Mouse (Mus musculus) spleen, adult 2 months (tissue): ENCODE measurements at regions not wholly inside any gene's neighbourhood (a gene's known extent, or its start where the extent isn't known, plus 50 kb on each side); places are given as distances from the start of the nearest gene placed in this dataset.

Source experiments
- DNase-seq, 2 experiments: peaks; one replicate each; pipeline versions ENCODE4 v3.0.0 to v3.0.0-alpha.2; 2012 to 2021; ENCODE audit warnings: low spot score in 2 of 2, low read depth in 1 of 2
- H3K27ac ChIP-seq: fragments of 200-500 bp; 2 replicates; pipeline ENCODE4 v1.5.1; 2012; ENCODE audit warnings: low read length, inconsistent platforms; ENCODE audit not compliant: insufficient read depth
- H3K27me3 ChIP-seq: fragments of 200-500 bp; 2 replicates; pipeline ENCODE4 v1.6.1; 2012; ENCODE audit warnings: mild to moderate bottlenecking, moderate library complexity, low read length, inconsistent platforms; ENCODE audit not compliant: control insufficient read depth, insufficient read depth
- H3K36me3 ChIP-seq: fragments of 200-500 bp; 2 replicates; pipeline ENCODE4 v1.6.1; 2012; ENCODE audit warnings: mild to moderate bottlenecking, low read length, inconsistent platforms; ENCODE audit not compliant: control insufficient read depth, insufficient read depth
- H3K4me1 ChIP-seq: fragments of 200-500 bp; 2 replicates; pipeline ENCODE4 v1.6.1; 2011; ENCODE audit warnings: inconsistent platforms; ENCODE audit not compliant: control insufficient read depth, insufficient read depth, insufficient read length
- H3K4me3 ChIP-seq: fragments of 200-500 bp; 2 replicates; pipeline ENCODE4 v1.5.1; 2011; ENCODE audit warnings: mild to moderate bottlenecking, inconsistent platforms; ENCODE audit not compliant: insufficient read depth, insufficient read length; ENCODE audit errors: extremely low read depth
- CTCF ChIP-seq: fragments of 200-500 bp; IDR thresholded peaks from 2 replicates; pipeline ENCODE4 v1.5.1; 2011; ENCODE audit warnings: mild to moderate bottlenecking, inconsistent platforms; ENCODE audit not compliant: insufficient read depth, insufficient read length, insufficient replicate concordance; ENCODE audit errors: extremely low read depth
- POLR2A ChIP-seq: fragments of 200-500 bp; IDR thresholded peaks from 2 replicates; pipeline ENCODE4 v1.6.1; 2011; ENCODE audit warnings: low read depth, low read length, inconsistent platforms
- WGBS: fragments of 180-500 bp; shearing (Covaris S2); methylation state at CpG from one replicate; pipeline ENCODE4 v1.1.7; 2018; 5-methylcytosine and 5-hydroxymethylcytosine counted together

GRCm38 (mm10) chr13:119179157-119179920 lies 249.1 kb upstream of the Paip1 start:
- no peak for DNase-seq
- no peak overlapping the region for H3K4me3 ChIP-seq
- H3K27ac ChIP-seq, result no peak overlapping the region
- WGBS, result 19% methylated on average over 1 of the region's 1 CpGs
- no peaks in the 10 kb centered on the region for H3K27me3 ChIP-seq
- H3K36me3 ChIP-seq, result no peaks in the 10 kb centered on the region
- no peaks in the 10 kb centered on the region for H3K4me1 ChIP-seq
- no peak for TF ChIP-seq POLR2A
- TF ChIP-seq CTCF, result no peak

- no peaks in the 10 kb centered on the region for H3K27me3 ChIP-seq
- no peak overlapping the region for H3K4me3 ChIP-seq
- H3K36me3 ChIP-seq, result no peaks in the 10 kb centered on the region
- WGBS, result 92% methylated on average over 6 of the region's 6 CpGs
- no peak overlapping the region for H3K27ac ChIP-seq
- TF ChIP-seq CTCF, result no peak
- no peak for TF ChIP-seq POLR2A
- H3K4me1 ChIP-seq, result no peaks in the 10 kb centered on the region
- DNase-seq, result no peak
Measured at GRCm38 (mm10) chr13:119184322-119184877, 244.0 kb upstream of the Paip1 start.

DNA sequence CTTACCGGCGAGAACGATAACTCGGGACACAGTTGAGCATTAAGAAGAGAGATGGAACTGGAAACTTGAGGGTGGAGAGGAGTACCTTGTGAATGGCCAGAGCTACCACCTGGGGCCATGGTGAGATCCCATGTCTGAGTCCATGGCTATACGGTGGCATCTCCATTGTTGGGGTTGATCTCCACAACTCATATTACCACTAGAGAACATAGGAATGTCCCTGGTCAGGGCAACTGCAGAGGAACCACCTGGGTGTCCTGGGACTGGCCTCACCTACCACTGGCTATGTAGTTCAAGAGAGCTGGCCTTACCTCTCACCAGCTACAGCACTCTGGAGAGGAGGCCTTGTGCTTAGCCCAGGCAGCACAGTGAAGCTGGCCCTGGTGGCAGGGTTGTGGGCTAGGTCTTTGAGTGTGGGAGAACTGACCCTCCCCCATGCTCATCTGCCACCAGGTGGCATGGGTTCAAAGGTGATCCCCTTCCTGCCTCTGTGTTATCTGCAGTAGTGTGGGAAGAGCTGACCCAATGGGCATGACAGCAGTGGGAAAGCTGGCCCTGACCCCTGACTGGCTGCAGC lies 242.7 kb upstream of the Paip1 start:
- no peaks in the 10 kb centered on the region for H3K4me1 ChIP-seq
- no peaks in the 10 kb centered on the region for H3K27me3 ChIP-seq
- H3K27ac ChIP-seq, result no peak overlapping the region
- H3K36me3 ChIP-seq, result no peaks in the 10 kb centered on the region
- H3K4me3 ChIP-seq, result no peak overlapping the region
- 94% methylated on average over 5 of the region's 5 CpGs for WGBS
- DNase-seq, result no peak
- TF ChIP-seq POLR2A (no peak), CTCF (no peak)

GRCm38 (mm10) chr13:119231556-119231955 lies 196.8 kb upstream of the Paip1 start:
- no peak for DNase-seq
- 94% methylated on average over 11 of the region's 11 CpGs for WGBS
- no peaks in the 10 kb centered on the region for H3K36me3 ChIP-seq
- no peak overlapping the region for H3K4me3 ChIP-seq
- H3K27me3 ChIP-seq, result no peaks in the 10 kb centered on the region
- no peak overlapping the region for H3K27ac ChIP-seq
- TF ChIP-seq POLR2A, result no peak
- TF ChIP-seq CTCF, result no peak
- no peaks in the 10 kb centered on the region for H3K4me1 ChIP-seq

- 60% methylated on average over 8 of the region's 8 CpGs for WGBS
- H3K4me1 ChIP-seq, result no peaks in the 10 kb centered on the region
- H3K4me3 ChIP-seq, result no peak overlapping the region
- H3K36me3 ChIP-seq, result no peaks in the 10 kb centered on the region
- H3K27ac ChIP-seq, result no peak overlapping the region
- TF ChIP-seq POLR2A, result no peak
- TF ChIP-seq CTCF, result no peak
- H3K27me3 ChIP-seq, result no peaks in the 10 kb centered on the region
- DNase-seq, result no peak
Measured at GRCm38 (mm10) chr13:119232100-119233029, 196.0 kb upstream of the Paip1 start.

- H3K4me3 ChIP-seq, result no peak overlapping the region
- DNase-seq, result no peak
- H3K27me3 ChIP-seq, result no peaks in the 10 kb centered on the region
- H3K4me1 ChIP-seq, result no peaks in the 10 kb centered on the region
- TF ChIP-seq CTCF, result no peak
- TF ChIP-seq POLR2A, result no peak
- WGBS, result 92% methylated on average over 4 of the region's 4 CpGs
- H3K27ac ChIP-seq, result no peak overlapping the region
- H3K36me3 ChIP-seq, result no peaks in the 10 kb centered on the region
Measured at GRCm38 (mm10) chr13:119233030-119233385, 195.4 kb upstream of the Paip1 start.
